Mouse (Mus musculus) cerebral cortex, adult 2 months (tissue): Measurements from ENCODE around the gene Abl2.

Experiments
- WGBS: fragments of 180-500 bp; shearing (Covaris S2); methylation state at CpG from one replicate; pipeline ENCODE4 v1.1.7; 2018; 5-methylcytosine and 5-hydroxymethylcytosine counted together

The Abl2 gene

DNA sequence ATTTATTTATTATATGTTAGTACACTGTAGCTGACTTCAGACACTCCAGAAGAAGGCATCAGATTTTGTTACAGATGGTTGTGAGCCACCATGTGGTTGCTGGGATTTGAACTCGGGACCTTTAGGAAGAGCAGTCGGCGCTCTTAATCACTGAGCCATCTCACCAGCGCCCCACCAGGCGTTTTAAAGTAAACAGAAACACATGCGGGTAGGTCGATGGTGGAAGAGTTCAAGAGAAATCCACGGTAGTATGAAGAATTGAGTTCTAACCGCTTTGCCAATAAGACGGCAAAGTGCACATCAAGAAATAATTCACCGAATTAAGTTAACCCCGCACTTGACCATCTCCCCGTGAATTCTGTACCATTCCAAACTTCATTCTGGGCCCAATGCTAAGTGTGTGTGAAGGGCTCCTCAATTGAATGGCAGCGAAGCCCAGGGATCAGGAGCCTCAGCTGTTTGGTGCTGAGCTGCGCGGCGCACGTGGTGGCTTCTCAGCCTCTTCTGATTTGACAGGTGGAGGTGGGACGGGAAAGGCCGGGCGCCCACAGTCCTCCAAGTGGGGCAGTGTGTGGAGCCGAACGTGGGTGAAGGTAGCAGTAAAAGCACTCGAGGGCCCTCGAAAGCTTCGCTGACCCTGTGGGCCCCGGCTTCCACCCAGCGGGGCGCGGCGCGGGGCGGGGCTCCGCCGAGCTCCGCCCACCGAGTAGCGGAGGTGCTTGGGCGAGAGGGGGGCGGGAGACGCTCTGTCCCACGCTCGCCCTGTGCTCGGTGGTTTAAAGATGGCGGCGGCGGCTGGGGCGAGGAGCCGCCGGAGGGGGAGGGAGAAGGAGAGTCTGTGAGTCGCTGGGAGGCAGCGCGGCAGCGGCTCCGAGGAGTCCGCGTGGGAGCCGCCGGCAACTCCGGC is at the start of gene Abl2:
TSS of gene Abl2 (plus strand) at position 763 of the 907 bp plus-strand sequence.
- WGBS: 7% methylated on average over 60 of the region's 60 CpGs

GRCm38 (mm10) chr1:156520136-156520780 is 38.3 kb upstream of the Abl2 start:
- 92% methylated on average over 3 of the region's 3 CpGs for WGBS

- 51% methylated on average over 15 of the region's 15 CpGs for WGBS
Observed at GRCm38 (mm10) chr1:156521796-156522517, 36.6 kb upstream of the Abl2 start.

DNA sequence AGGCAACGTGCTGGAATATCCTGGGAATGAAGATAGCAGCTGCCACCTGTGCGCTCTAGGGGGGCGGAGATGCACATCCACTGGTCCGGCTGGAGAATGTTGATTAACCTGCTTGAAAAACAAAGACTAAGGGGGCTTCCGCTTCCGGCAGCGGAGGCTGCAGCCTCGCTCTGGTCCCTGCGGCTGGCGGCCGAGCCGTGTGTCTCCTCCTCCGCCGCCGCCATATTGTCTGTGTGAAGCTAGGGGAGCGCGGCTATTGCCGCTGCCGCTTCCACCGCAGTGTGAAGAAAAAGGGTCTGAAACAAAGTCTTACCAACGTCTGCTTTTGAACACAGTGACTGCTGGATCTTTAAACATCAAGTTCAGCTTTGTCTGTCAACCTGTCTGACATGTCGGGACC is 34.7 kb upstream of the Abl2 start, which contains the start of gene Gm10031:
TSS of gene Gm10031 (plus strand) at position 171 of the 400 bp plus-strand sequence.
- 95% methylated on average over 22 of the region's 22 CpGs for WGBS

DNA sequence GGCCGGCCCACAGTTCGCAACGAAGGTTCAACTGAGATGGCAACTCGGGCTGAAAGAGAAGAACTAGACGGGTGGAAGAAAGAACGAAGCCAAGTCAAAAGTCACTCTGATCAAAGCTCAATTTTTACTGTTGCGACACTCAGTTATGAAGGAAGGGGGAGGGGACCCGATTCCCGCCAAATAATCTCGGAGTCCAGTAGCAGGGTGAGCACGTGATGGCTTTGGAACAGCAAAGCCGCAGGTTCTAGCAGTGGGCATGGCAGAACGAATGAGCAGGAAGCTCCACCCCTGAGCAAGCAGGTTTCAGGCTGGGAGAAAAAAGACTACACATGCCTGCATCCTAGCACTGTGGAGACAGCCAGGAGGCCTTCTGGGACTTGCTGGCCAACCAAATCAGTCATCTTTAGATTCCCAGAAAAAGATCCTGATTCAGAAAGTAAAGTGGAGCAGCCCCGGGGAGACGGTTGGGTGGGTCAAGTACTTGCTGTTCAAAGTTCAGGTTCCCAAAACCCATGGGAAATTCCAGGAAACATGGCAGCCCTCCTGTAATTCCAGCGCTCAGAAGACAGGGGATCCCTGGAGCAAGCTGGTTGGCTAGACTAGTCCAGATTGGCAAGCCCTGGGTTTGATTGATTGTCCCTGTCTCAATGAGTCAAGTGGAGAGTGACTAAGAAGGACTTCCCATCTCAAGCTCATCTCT is 26.0 kb upstream of the Abl2 start:
- WGBS: 89% methylated on average over 16 of the region's 16 CpGs

DNA sequence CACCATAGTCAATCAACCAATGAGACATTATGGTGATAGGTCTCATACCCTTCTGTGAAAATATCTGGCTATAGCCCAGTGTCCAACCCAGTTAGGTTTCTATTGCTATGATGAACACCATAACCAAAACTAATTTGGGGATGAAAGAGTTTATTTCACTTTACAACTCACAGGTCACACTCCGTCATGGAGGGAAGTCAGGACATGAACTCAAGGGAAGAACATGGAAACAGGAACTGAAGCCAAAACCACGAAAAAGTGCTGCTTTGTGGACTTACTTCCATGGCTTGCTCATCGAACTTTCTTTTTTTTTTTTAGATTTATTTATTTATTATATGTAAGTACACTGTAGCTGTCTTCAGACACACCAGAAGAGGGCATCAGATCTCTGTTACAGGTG is 25.1 kb upstream of the Abl2 start:
- 85% methylated on average over 3 of the region's 3 CpGs for WGBS

- WGBS: 94% methylated on average over 4 of the region's 4 CpGs
Observed at GRCm38 (mm10) chr1:156533911-156534310, 24.7 kb upstream of the Abl2 start.

- 68% methylated on average over 2 of the region's 2 CpGs for WGBS
Observed at GRCm38 (mm10) chr1:156537031-156537430, 21.6 kb upstream of the Abl2 start.

GRCm38 (mm10) chr1:156537701-156538100 is 20.9 kb upstream of the Abl2 start:
- 86% methylated on average over 6 of the region's 6 CpGs for WGBS

GRCm38 (mm10) chr1:156538382-156538781 is 20.2 kb upstream of the Abl2 start:
- 84% methylated on average over 3 of the region's 3 CpGs for WGBS

GRCm38 (mm10) chr1:156539787-156540560 is 18.6 kb upstream of the Abl2 start:
- WGBS: 43% methylated on average over 4 of the region's 4 CpGs

DNA sequence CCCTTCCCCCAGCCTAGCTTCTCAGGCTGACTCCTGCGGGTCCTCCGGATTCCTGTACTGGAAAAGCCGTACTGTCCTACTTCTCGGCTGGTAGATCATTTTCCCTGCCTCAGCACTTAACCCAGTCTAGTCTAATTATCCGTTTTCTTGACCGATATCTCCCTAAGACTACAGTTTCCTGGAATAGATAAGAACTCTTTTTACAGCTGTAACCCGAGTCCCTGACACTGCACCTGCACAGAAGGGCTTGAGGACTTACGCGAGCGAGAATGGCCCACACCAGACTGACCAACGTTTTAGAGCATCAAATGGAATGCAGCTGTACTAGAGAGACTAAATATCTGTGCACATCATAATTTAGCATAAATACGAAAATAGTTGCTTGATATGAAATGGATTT is 14.6 kb upstream of the Abl2 start:
- 65% methylated on average over 12 of the region's 12 CpGs for WGBS

DNA sequence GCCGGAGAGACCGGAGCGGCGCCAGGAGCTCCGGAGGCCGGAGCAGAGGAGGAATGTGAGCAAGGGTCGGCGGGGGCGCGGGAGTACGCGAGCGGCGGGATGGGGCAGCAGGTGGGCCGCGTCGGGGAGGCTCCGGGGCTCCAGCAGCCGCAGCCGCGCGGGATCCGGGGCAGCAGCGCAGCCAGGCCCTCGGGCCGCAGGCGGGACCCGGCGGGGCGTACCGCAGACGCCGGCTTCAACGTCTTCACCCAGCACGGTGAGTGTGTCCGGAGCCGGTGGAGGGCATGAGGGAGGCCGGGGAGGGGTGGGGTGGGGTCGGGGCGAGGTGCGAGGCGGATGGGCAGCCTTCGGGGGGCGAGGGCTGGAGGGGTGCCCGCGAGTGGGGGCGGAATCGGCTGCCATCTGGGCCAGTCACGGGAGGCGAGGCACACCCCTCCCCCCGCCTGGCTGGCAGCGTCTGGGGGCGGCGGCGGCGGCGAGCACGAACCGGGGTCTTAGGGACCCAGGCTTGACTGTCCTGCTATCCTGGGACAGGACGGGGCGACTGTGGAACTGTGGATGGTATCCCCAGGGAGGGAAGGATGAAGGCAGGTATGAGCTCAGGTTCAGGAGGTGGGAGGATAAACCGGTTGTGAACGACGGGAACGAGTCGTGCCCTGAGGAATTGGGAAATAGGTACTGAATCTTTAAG is 509 bp downstream of the Abl2 start:
- WGBS: 2% methylated on average over 66 of the region's 66 CpGs

GRCm38 (mm10) chr1:156559641-156560020 is 1.0 kb downstream of the Abl2 start:
- 6% methylated on average over 8 of the region's 8 CpGs for WGBS

DNA sequence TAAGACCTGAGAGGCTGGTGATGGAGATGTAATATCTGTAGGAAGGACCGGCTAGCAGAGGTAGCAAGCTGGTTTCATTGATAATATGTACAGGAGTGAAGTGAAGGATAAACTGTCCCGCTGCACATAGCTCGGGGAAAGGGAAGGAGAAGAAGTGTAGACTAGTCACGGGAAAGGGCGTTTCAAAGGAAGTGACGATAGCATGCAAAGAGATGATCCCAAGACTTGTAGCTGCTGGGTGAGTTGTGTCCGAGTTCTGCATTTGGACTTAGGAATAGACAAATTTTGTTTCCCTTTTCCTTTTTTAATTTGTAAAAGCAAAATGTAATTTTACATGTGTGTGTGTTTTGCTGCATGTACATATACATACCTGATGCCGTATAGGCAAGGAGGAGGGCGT is 1.9 kb downstream of the Abl2 start:
- WGBS: 80% methylated on average over 9 of the region's 9 CpGs

DNA sequence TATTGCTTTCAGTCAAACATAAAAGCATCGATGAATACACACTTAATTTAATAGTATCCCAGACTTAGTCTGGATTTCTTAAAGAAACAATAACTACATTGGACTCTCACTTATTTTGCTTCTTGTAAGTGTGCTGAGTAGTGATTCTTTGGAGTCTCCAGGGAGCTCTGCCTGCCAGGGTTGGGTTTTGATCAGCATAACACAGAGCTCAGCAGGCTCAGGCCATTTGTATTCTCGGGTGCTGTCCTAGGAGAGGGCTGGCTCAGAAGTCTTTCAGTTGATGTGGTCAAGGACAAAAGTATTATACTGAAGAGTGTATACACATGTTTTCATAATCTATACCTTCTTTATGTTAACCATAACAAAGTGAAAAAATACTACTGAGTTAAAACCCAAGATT is 6.7 kb downstream of the Abl2 start:
- WGBS: 44% methylated on average over 2 of the region's 2 CpGs

DNA sequence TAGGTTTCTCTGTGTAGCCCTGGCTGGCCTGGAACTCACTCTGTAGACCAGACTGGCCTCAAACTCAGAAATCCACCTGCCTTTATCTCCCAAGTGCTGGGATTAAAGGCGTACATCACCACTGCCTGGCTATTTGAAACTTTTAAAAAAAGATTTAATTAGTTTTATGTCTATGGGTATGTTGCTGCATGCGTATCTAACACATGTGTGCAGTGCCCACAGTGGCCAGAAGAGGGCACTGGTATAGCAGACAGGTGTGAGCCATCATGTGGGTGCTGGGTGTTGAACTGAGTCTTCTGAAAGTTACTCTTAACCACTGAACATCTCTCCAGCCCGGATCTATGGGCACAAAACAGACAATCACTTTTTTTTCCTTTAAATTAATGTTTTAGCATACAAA is 7.5 kb downstream of the Abl2 start:
- WGBS: 96% methylated on average over 3 of the region's 3 CpGs

DNA sequence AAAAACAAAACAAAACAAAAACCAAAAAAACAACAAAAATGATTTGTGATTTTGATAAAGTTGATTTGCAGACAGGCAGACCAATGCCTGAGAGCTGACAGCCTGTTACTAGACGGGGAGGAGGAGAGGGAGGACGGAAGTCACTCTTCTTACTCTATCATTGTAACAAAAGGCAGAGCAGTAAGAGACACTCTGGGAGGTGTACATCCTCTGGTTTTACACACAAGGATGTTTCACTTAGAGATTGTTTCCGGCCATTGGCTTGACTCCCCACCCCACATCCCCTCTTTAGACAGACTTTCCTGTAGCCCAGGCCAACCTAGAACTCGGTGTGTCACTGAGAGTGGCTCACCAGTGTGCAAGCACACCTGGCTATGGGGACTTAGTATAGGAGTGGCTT is 11.0 kb downstream of the Abl2 start:
- WGBS: 85% methylated on average over 4 of the region's 4 CpGs

DNA sequence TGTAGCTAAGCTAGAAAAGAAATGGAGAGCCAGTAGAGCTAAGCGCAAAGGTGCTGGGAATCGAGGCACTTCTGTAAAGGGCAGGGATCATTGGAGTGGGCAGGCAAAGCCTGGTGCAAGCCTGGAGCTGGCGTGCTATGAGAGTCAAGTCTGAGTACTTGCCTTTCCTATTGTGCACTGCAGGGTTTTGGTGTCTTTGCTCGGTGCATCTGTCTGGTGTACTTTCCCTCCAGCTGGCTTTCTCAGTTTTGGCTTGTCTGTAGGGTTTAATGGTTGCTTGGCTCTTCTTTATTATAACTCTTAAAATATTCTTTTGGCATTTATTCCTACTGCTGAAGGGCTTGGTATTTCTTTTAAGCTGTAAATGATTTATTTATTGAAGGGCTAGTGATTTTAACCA is 14.4 kb downstream of the Abl2 start:
- WGBS: 54% methylated on average over 4 of the region's 4 CpGs

- 17% methylated on average over 11 of the region's 11 CpGs for WGBS
Observed at GRCm38 (mm10) chr1:156581149-156581548, 22.6 kb downstream of the Abl2 start.
